In genomic region chr7:79053383-79053889, GRCm38 (mm10) we compare ENCODE assay signal across 9 mouse cellular contexts. TPM values are rescaled to one million over a fixed set of nuclear protein-coding genes. Genes with fewer than 3 reads are reported as not detected.
DNase-seq lines count a peak whose midpoint lies in the region; ATAC-seq and TF ChIP-seq lines count a peak whose summit lies in the region.
"Had no signal": no experiment of that assay in that cellular context is flagged by ENCODE, and none has a peak within 500 bp of the region (broad histone marks: within the 10 kb centered on the region; RNA-seq: fewer than 3 reads in every experiment).

Gene Acan, plus strand, starts transcription at chr7:79053483.

- 2% methylated on average over 23 of the region's 23 CpGs for WGBS in lung, embryonic 15.5 days
- 2% methylated on average over 21 of the region's 23 CpGs for WGBS in embryonic facial prominence, embryonic 13.5 days
- 2% methylated on average over 22 of the region's 23 CpGs for WGBS in intestine, embryonic 15.5 days
- 1% methylated on average over 20 of the region's 23 CpGs for WGBS in olfactory bulb, adult 2 months

- peaks cover 72% of the 10 kb centered on the region for H3K27me3 ChIP-seq in lung, embryonic 15.5 days
- peaks cover 92% of the 10 kb centered on the region for H3K27me3 ChIP-seq in embryonic facial prominence, embryonic 13.5 days
- peaks cover 57% of the 10 kb centered on the region for H3K27me3 ChIP-seq in intestine, embryonic 15.5 days (replicated peaks)

- peak within 1 kb of the TSS; percentile 35 for H3K4me3 ChIP-seq in lung, embryonic 15.5 days
- peak within 1 kb of the TSS; percentile 56 for H3K4me3 ChIP-seq in embryonic facial prominence, embryonic 13.5 days
- peak within 1 kb of the TSS; percentile 41 for H3K4me3 ChIP-seq in intestine, embryonic 15.5 days (replicated peaks)
- H3K4me3 ChIP-seq in olfactory bulb, adult 2 months (ENCODE audit: insufficient read depth, low read depth, low read length), result peak within 1 kb of the TSS; percentile 61

- no peak for DNase-seq in lung, postnatal 10 days
- DNase-seq in MN1 (ENCODE audit: low spot score), result no peak
- DNase-seq in cerebellum, postnatal 14 days, result no peak
- DNase-seq in urinary bladder, adult 2 months (ENCODE audit: low spot score), result no peak
- DNase-seq: kidney, adult 9 months had no signal

- no peak for TF ChIP-seq CTCF in olfactory bulb, adult 2 months (IDR thresholded peaks at IDR 0.05; ENCODE audit: insufficient read depth, low read depth, low read length)

- no peak for TF ChIP-seq POLR2A in olfactory bulb, adult 2 months (IDR thresholded peaks at IDR 0.05; ENCODE audit: insufficient read depth, low read depth, low read length)

- H3K4me1 ChIP-seq in lung, embryonic 15.5 days, result peaks cover 12% of the 10 kb centered on the region; the same call in 1 of the 2 replicates
- H3K4me1 ChIP-seq in embryonic facial prominence, embryonic 13.5 days, result peaks cover 10% of the 10 kb centered on the region
- H3K4me1 ChIP-seq in intestine, embryonic 15.5 days (replicated peaks), result peaks cover 13% of the 10 kb centered on the region
- peaks cover 14% of the 10 kb centered on the region for H3K4me1 ChIP-seq in olfactory bulb, adult 2 months (ENCODE audit: control insufficient read depth, insufficient read depth, low read length)

- H3K36me3 ChIP-seq in lung, embryonic 15.5 days, result no peaks in the 10 kb centered on the region
- no peaks in the 10 kb centered on the region for H3K36me3 ChIP-seq in embryonic facial prominence, embryonic 13.5 days
- H3K36me3 ChIP-seq in intestine, embryonic 15.5 days, result no peaks in the 10 kb centered on the region

- H3K27ac ChIP-seq in lung, embryonic 15.5 days, result no peak within 1 kb of the TSS
- H3K27ac ChIP-seq in embryonic facial prominence, embryonic 13.5 days, result no peak within 1 kb of the TSS
- H3K27ac ChIP-seq in intestine, embryonic 15.5 days, result no peak within 1 kb of the TSS
- H3K27ac ChIP-seq in olfactory bulb, adult 2 months (ENCODE audit: insufficient read depth, low read depth, low read length), result no peak within 1 kb of the TSS

- ATAC-seq in lung, embryonic 15.5 days (ENCODE audit: borderline replicate concordance, extremely low read depth, low FRiP score, low TSS enrichment), result no peak
- no peak for ATAC-seq in embryonic facial prominence, embryonic 13.5 days (ENCODE audit: insufficient number of reproducible peaks, insufficient read depth, low FRiP score, low TSS enrichment, low read depth)
- ATAC-seq in intestine, embryonic 15.5 days, result no peak

- H3K4me2 ChIP-seq in lung, embryonic 15.5 days, result peak within 1 kb of the TSS; percentile 75
- peak within 1 kb of the TSS; percentile 96 for H3K4me2 ChIP-seq in embryonic facial prominence, embryonic 13.5 days
- H3K4me2 ChIP-seq in intestine, embryonic 15.5 days (replicated peaks), result peak within 1 kb of the TSS; percentile 83

- no peak within 1 kb of the TSS; the same call in 1 of the 2 replicates for H3K9ac ChIP-seq in lung, embryonic 15.5 days
- H3K9ac ChIP-seq in embryonic facial prominence, embryonic 13.5 days, result peak within 1 kb of the TSS; percentile 68
- H3K9ac ChIP-seq in intestine, embryonic 15.5 days, result peak within 1 kb of the TSS; percentile 23; the same call in 1 of the 2 replicates

- H3K9me3 ChIP-seq in lung, embryonic 15.5 days, result no peaks in the 10 kb centered on the region
- no peaks in the 10 kb centered on the region for H3K9me3 ChIP-seq in embryonic facial prominence, embryonic 13.5 days
- H3K9me3 ChIP-seq in intestine, embryonic 15.5 days, result no peaks in the 10 kb centered on the region

RNA-seq across cellular contexts. Expression of gene Acan, which starts in this region (rescaled TPM):
- 0.58 and 0.69 TPM in 2 replicates for polyA plus RNA-seq in lung, embryonic 15.5 days (2015; fragmentation: Nextera tagmentation; extraction: Ambion mirVana)
- polyA plus RNA-seq in embryonic facial prominence, embryonic 13.5 days (2015; fragmentation: Nextera tagmentation; extraction: Ambion mirVana), result 16.6 and 23.7 TPM in 2 replicates
- 0.49 and 0.51 TPM in 2 replicates for polyA plus RNA-seq in intestine, embryonic 15.5 days (2015; fragmentation: Nextera tagmentation; extraction: Ambion mirVana)
- not detected in 2 replicates for polyA plus RNA-seq in olfactory bulb, adult 2 months (2012; ENCODE audit: insufficient read depth, insufficient read length, low replicate concordance, missing spikeins)
- polyA plus RNA-seq in urinary bladder, adult 2 months (2012; rRNA removed), result not detected in 2 replicates

Comparison
In these comparisons a context has a peak if more than half of its experiments do, and no peak if none do; other contexts are left out.
1. RNA of gene Acan (polyA plus RNA-seq): 16.6 to 23.7 TPM in embryonic facial prominence, embryonic 13.5 days; 0.58 to 0.69 TPM in lung, embryonic 15.5 days, 0.49 to 0.51 TPM in intestine, embryonic 15.5 days, not detected in olfactory bulb, adult 2 months and not detected in urinary bladder, adult 2 months; every median in the first group is over 10 times any median in the second.
2. Peak in every context shown above with its lines, with median percentiles within 50 percentile points of each other: H3K4me2 ChIP-seq and H3K4me3 ChIP-seq.